Mouse (Mus musculus) limb, embryonic 10.5 days (tissue): ENCODE data around the gene Catip. TPM values are rescaled to one million over a fixed set of nuclear protein-coding genes. Genes with fewer than 3 reads are reported as not detected.
A peak's percentile ranks its signal among the peaks of the same experiment; 100 is the strongest.

Experiments
- DNase-seq: peaks from one replicate; pipeline ENCODE4 v3.0.0-alpha.2; 2017; ENCODE audit warnings: low spot score
- H3K27ac ChIP-seq: fragments of 300-500 bp; sonication (generic); 2 replicates; pipeline ENCODE4 v1.5.1; 2016; ENCODE audit warnings: mild to moderate bottlenecking
- H3K27me3 ChIP-seq: fragments of 300-500 bp; sonication (generic); 2 replicates; pipeline ENCODE4 v1.6.1; 2016; ENCODE audit warnings: low read depth, mild to moderate bottlenecking; ENCODE audit not compliant: poor library complexity, severe bottlenecking
- H3K36me3 ChIP-seq: fragments of 300-500 bp; sonication (generic); 2 replicates; pipeline ENCODE4 v1.6.1; 2016; ENCODE audit warnings: mild to moderate bottlenecking, moderate library complexity
- H3K4me1 ChIP-seq: fragments of 300-500 bp; sonication (generic); 2 replicates; pipeline ENCODE4 v1.6.1; 2016
- H3K4me3 ChIP-seq: fragments of 300-500 bp; sonication (generic); 2 replicates; pipeline ENCODE4 v1.5.1; 2016; ENCODE audit warnings: mild to moderate bottlenecking, moderate library complexity
- H3K9me3 ChIP-seq: fragments of 300-500 bp; sonication (generic); replicated peaks from 2 replicates; pipeline ENCODE4 v1.6.1; 2016; ENCODE audit warnings: mild to moderate bottlenecking
- WGBS: fragments of 180-500 bp; shearing (Covaris S2); methylation state at CpG from one replicate; pipeline ENCODE4 v1.1.7; 2016; 5-methylcytosine and 5-hydroxymethylcytosine counted together
- polyA plus RNA-seq: library from polyadenylated mRNA; unstranded; fragments of >200 nt; fragmentation: Nextera tagmentation; extraction: Ambion mirVana; gene quantifications from 2 replicates; pipeline ENCODE4 v1.2.1, GENCODE M21; 2016

The Catip gene
- polyA plus RNA-seq, 1 experiment from 2014 or later, result 0.38 TPM

GRCm38 (mm10) chr1:74376396-74376795 is 14.5 kb downstream of the Catip start:
- Histone ChIP-seq H3K9me3 (no peaks in the 10 kb centered on the region), H3K27ac (0 out of 2 replicates have a peak overlapping the region, but pooled peaks have one; percentile 34), H3K4me1 (peaks cover 23% of the 10 kb centered on the region), H3K36me3 (no peaks in the 10 kb centered on the region), H3K4me3 (no peak overlapping the region), H3K27me3 (no peaks in the 10 kb centered on the region)
- DNase-seq, result no peak
- WGBS, result 86% methylated on average over 4 of the region's 4 CpGs

GRCm38 (mm10) chr1:74379058-74379504 is 17.2 kb downstream of the Catip start:
- DNase-seq, result no peak
- H3K27me3 ChIP-seq, result no peaks in the 10 kb centered on the region
- no peak overlapping the region for H3K27ac ChIP-seq
- no peaks in the 10 kb centered on the region for H3K9me3 ChIP-seq
- H3K4me1 ChIP-seq, result peaks cover 23% of the 10 kb centered on the region
- H3K36me3 ChIP-seq, result no peaks in the 10 kb centered on the region
- H3K4me3 ChIP-seq, result no peak overlapping the region
- 89% methylated on average over 7 of the region's 7 CpGs for WGBS

GRCm38 (mm10) chr1:74380484-74380883 is 18.6 kb downstream of the Catip start:
- no peaks in the 10 kb centered on the region for H3K27me3 ChIP-seq
- H3K36me3 ChIP-seq, result no peaks in the 10 kb centered on the region
- peaks cover 15% of the 10 kb centered on the region for H3K4me1 ChIP-seq
- H3K4me3 ChIP-seq, result no peak overlapping the region
- DNase-seq, result no peak
- H3K27ac ChIP-seq, result no peak overlapping the region
- no peaks in the 10 kb centered on the region for H3K9me3 ChIP-seq
- 85% methylated on average over 5 of the region's 5 CpGs for WGBS

GRCm38 (mm10) chr1:74381588-74382021 is 19.7 kb downstream of the Catip start:
- Histone ChIP-seq H3K27ac (no peak overlapping the region), H3K4me3 (no peak overlapping the region), H3K36me3 (no peaks in the 10 kb centered on the region), H3K9me3 (no peaks in the 10 kb centered on the region), H3K4me1 (peaks cover 6% of the 10 kb centered on the region), H3K27me3 (no peaks in the 10 kb centered on the region)
- 91% methylated on average over 10 of the region's 10 CpGs for WGBS
- DNase-seq, result no peak

- DNase-seq, result no peak
- 86% methylated on average over 13 of the region's 13 CpGs for WGBS
- no peaks in the 10 kb centered on the region for H3K27me3 ChIP-seq
- peaks cover 15% of the 10 kb centered on the region for H3K4me1 ChIP-seq
- H3K4me3 ChIP-seq, result no peak overlapping the region
- no peaks in the 10 kb centered on the region for H3K36me3 ChIP-seq
- no peaks in the 10 kb centered on the region for H3K9me3 ChIP-seq
- H3K27ac ChIP-seq, result no peak overlapping the region
Measured at GRCm38 (mm10) chr1:74383385-74383784, 21.5 kb downstream of the Catip start.

GRCm38 (mm10) chr1:74384525-74384924 is 22.6 kb downstream of the Catip start:
- DNase-seq, result no peak
- H3K27me3 ChIP-seq, result no peaks in the 10 kb centered on the region
- H3K27ac ChIP-seq, result no peak overlapping the region
- 86% methylated on average over 8 of the region's 8 CpGs for WGBS
- H3K36me3 ChIP-seq, result no peaks in the 10 kb centered on the region
- H3K4me1 ChIP-seq, result peaks cover 19% of the 10 kb centered on the region
- H3K4me3 ChIP-seq, result no peak overlapping the region
- no peaks in the 10 kb centered on the region for H3K9me3 ChIP-seq

- Histone ChIP-seq H3K4me3 (no peak overlapping the region), H3K36me3 (no peaks in the 10 kb centered on the region), H3K27ac (peak overlapping the region; percentile 48; the same call in 1 of the 2 replicates), H3K27me3 (no peaks in the 10 kb centered on the region), H3K9me3 (no peaks in the 10 kb centered on the region), H3K4me1 (peaks cover 24% of the 10 kb centered on the region)
- 89% methylated on average over 10 of the region's 10 CpGs for WGBS
- DNase-seq, result no peak
Measured at GRCm38 (mm10) chr1:74385064-74385463, 23.2 kb downstream of the Catip start.

- H3K27me3 ChIP-seq, result no peaks in the 10 kb centered on the region
- no peaks in the 10 kb centered on the region for H3K36me3 ChIP-seq
- DNase-seq, result no peak
- no peak overlapping the region for H3K4me3 ChIP-seq
- WGBS, result 93% methylated on average over 8 of the region's 8 CpGs
- H3K27ac ChIP-seq, result peak overlapping the region; percentile 48; the same call in 1 of the 2 replicates
- H3K4me1 ChIP-seq, result peaks cover 29% of the 10 kb centered on the region
- no peaks in the 10 kb centered on the region for H3K9me3 ChIP-seq
Measured at GRCm38 (mm10) chr1:74385531-74385930, 23.6 kb downstream of the Catip start.

GRCm38 (mm10) chr1:74386363-74386713 is 24.4 kb downstream of the Catip start:
- WGBS, result 68% methylated on average over 7 of the region's 10 CpGs
- H3K9me3 ChIP-seq, result no peaks in the 10 kb centered on the region
- no peaks in the 10 kb centered on the region for H3K27me3 ChIP-seq
- no peaks in the 10 kb centered on the region for H3K36me3 ChIP-seq
- DNase-seq, result peak; percentile 38
- H3K4me3 ChIP-seq, result peak overlapping the region; percentile 59
- peaks cover 34% of the 10 kb centered on the region for H3K4me1 ChIP-seq
- H3K27ac ChIP-seq, result peak overlapping the region; percentile 94

- Histone ChIP-seq H3K36me3 (no peaks in the 10 kb centered on the region), H3K4me1 (peaks cover 35% of the 10 kb centered on the region), H3K27ac (peak overlapping the region; percentile 94), H3K4me3 (peak overlapping the region; percentile 59), H3K27me3 (no peaks in the 10 kb centered on the region), H3K9me3 (no peaks in the 10 kb centered on the region)
- under 1% methylated on average over 26 of the region's 26 CpGs for WGBS
- DNase-seq, result peak; percentile 98
Measured at GRCm38 (mm10) chr1:74386714-74387385, 24.9 kb downstream of the Catip start.

- WGBS, result 64% methylated on average over 15 of the region's 15 CpGs
- peaks cover 42% of the 10 kb centered on the region for H3K4me1 ChIP-seq
- H3K36me3 ChIP-seq, result no peaks in the 10 kb centered on the region
- H3K27me3 ChIP-seq, result no peaks in the 10 kb centered on the region
- peak; percentile 35 for DNase-seq
- no peaks in the 10 kb centered on the region for H3K9me3 ChIP-seq
- peak overlapping the region; percentile 59 for H3K4me3 ChIP-seq
- peak overlapping the region; percentile 94 for H3K27ac ChIP-seq
Measured at GRCm38 (mm10) chr1:74387386-74387988, 25.6 kb downstream of the Catip start.

- Histone ChIP-seq H3K36me3 (peaks cover 5% of the 10 kb centered on the region), H3K4me1 (peaks cover 52% of the 10 kb centered on the region), H3K27me3 (no peaks in the 10 kb centered on the region), H3K9me3 (no peaks in the 10 kb centered on the region), H3K27ac (peak overlapping the region; percentile 34), H3K4me3 (no peak overlapping the region)
- DNase-seq, result peak; percentile 29
- WGBS, result 80% methylated on average over 7 of the region's 7 CpGs
Measured at GRCm38 (mm10) chr1:74388398-74388920, 26.6 kb downstream of the Catip start.

- WGBS, result 3% methylated on average over 29 of the region's 29 CpGs
- peak overlapping the region; percentile 96 for H3K4me3 ChIP-seq
- H3K36me3 ChIP-seq, result peaks cover 19% of the 10 kb centered on the region
- H3K4me1 ChIP-seq, result peaks cover 56% of the 10 kb centered on the region
- H3K27ac ChIP-seq, result peak overlapping the region; percentile 71
- H3K27me3 ChIP-seq, result no peaks in the 10 kb centered on the region
- DNase-seq, result no peak
- no peaks in the 10 kb centered on the region for H3K9me3 ChIP-seq
Measured at GRCm38 (mm10) chr1:74389831-74390286, 28.0 kb downstream of the Catip start.
